Mouse (Mus musculus) CD4-positive helper T cell, adult 2 months (primary cell): ENCODE measurements around the gene Ina.
"Not testable (repeated sequence)": the region's sequence is repeated elsewhere in the genome, so short reads cannot be mapped to it uniquely, and the experiment has no call there.

Experiments
- DNase-seq: peaks from one replicate; pipeline ENCODE4 v3.0.0-alpha.2; 2012; ENCODE audit warnings: low read depth, missing footprints, low spot score

Gene Ina

GRCm38 (mm10) chr19:46984726-46985622 lies 29.5 kb upstream of the Ina start:
- no peak for DNase-seq

GRCm38 (mm10) chr19:46987646-46988045 lies 26.9 kb upstream of the Ina start:
- DNase-seq = no peak

- no peak for DNase-seq
These were observed 26.0 kb upstream of the Ina start for GRCm38 (mm10) chr19:46988231-46989087.

- no peak for DNase-seq
These were observed 24.9 kb upstream of the Ina start for GRCm38 (mm10) chr19:46989479-46990152.

- no peak for DNase-seq
These were observed 24.4 kb upstream of the Ina start for GRCm38 (mm10) chr19:46990153-46990518.

GRCm38 (mm10) chr19:46990625-46991024 lies 23.9 kb upstream of the Ina start:
- DNase-seq = not testable (repeated sequence)

- peak; percentile 76 for DNase-seq
These were observed 23.4 kb upstream of the Ina start for GRCm38 (mm10) chr19:46991145-46991544.

GRCm38 (mm10) chr19:46992329-46992728 lies 22.2 kb upstream of the Ina start:
- DNase-seq = not testable (repeated sequence)

GRCm38 (mm10) chr19:46996095-46996494 lies 18.4 kb upstream of the Ina start:
- no peak for DNase-seq

GRCm38 (mm10) chr19:46998168-46998870 lies 16.2 kb upstream of the Ina start:
- DNase-seq = no peak

GRCm38 (mm10) chr19:46998953-46999352 lies 15.5 kb upstream of the Ina start:
- no peak for DNase-seq

- DNase-seq = no peak
These were observed 14.7 kb upstream of the Ina start for GRCm38 (mm10) chr19:46999753-47000152.

- not testable (repeated sequence) for DNase-seq
These were observed 14.1 kb upstream of the Ina start for GRCm38 (mm10) chr19:47000357-47000756.

- no peak for DNase-seq
These were observed 10.6 kb upstream of the Ina start for GRCm38 (mm10) chr19:47003742-47004511.

GRCm38 (mm10) chr19:47005873-47006272 lies 8.6 kb upstream of the Ina start:
- DNase-seq = no peak

- DNase-seq = no peak
These were observed 8.2 kb upstream of the Ina start for GRCm38 (mm10) chr19:47006321-47006720.

GRCm38 (mm10) chr19:47009420-47009819 lies 5.1 kb upstream of the Ina start:
- DNase-seq = no peak

GRCm38 (mm10) chr19:47009943-47010342 lies 4.6 kb upstream of the Ina start:
- no peak for DNase-seq

- no peak for DNase-seq
These were observed 1.9 kb upstream of the Ina start for GRCm38 (mm10) chr19:47012521-47013130.
